Mouse (Mus musculus): ENCODE results near the gene Cfc1. TPM values are rescaled to one million over a fixed set of nuclear protein-coding genes. Genes with fewer than 3 reads are reported as not detected.

Cfc1 gene
- polyA plus RNA-seq (2014; fragmentation: Illumina TruSeq; extraction: RNeasy Lipid Tissue Mini Kit (QIAGEN cat#74804); ENCODE audit: insufficient read depth, low read depth, low replicate concordance) = not detected

DNA sequence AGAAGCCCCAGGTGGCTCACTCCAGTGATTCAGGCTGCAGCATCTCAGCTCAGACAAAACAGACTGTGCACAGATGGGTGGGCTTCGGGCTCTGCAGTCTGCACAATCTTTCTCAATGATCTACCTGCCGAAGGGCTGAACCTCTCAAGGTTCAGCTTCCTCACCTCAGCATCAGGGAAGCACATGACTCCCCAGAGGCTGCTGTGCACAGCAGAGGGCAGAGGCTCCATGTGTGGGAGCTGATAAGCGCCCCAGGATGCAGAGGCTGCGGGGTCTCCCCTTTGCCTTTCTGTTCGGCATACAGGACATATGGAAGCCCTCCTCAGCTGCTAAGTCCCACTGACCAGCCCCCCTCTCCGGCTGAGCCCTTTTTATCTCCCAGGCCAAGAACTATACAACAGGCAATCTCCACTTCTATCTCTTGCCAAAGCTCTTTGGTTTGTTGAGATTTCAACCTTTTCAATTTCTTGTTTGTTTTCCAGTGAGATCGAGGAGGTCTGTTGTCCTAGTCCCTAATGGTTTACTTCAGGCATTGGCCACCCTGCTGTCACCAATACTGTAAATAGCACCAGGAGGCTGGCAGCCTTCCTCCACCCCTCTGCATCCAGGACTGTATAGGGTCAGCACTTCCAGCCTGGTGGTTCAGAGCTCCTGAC, at the start of gene Cfc1:
Gene Cfc1 (plus strand): TSS at position 606 of the 656 bp plus-strand sequence.

DNA sequence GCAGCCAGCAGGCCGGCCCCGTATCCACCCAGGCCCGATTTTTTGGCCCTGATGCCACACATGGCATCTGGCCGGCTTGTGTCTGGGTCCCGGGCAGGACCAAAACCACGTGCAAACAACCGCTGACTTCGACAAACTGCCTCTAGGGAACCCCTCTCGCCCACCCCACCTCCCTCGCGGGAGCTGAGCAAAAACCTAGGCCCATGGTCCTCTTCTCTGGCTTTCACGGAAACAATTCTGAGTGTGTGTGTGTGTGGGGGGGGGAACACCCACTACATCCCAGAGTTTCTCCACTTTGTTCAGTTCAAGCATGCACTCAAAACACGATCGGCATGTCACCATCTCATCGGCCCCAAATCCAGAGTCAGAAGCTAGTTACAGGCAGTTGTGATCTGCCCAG, 25.4 kb downstream of the Cfc1 start, which contains the start of gene Prss40:
Gene Prss40 (minus strand): TSS at position 101 of the 400 bp plus-strand sequence.

DNA sequence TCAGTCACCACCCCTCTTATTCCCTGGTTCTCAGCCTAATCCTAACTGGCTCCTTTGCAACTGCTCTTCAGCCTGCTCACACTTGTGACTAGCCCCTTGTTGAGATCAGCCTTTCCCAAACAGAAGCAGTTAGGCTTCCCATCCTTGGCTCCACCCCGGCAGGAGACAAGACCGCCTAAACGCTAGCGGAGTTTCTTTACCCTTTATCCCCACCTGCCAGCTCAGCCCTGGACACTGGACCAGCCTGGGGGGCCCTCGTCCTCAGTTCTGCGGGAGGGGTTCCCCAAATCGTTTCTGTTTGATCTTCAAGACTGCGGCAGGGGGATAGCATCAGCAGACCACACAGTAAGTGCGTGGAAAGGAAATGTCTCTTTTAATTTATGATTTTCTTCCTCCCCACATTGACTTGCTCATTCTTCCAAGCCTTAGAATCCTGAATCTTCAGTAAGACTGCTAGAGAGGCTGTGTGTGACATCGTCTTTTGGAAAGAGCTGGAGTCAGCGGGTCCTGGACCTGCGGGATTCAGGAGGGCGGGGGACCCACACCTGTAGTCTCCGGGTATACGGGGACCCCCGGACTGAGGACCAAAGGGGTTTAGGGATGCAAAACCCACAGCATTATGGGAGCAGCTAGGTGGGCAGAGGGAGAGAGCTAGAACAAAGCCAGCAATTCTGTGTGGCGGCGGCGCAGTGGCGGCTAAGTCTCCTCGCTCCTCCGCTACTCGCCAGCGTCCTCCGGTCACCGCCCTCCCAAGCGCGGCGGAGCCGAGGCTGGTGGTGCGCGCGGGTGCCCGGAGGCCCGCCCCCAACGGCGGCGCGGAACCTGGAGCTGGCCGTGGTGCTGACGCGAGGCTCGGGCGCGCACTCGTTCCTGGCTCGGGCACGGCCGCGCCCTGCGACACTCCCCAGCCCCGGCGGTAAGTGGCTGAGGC, 43.7 kb downstream of the Cfc1 start, which contains the start of gene Amer3:
Gene Amer3 (plus strand): TSS at position 807 of the 931 bp plus-strand sequence.

Other genes starting within 250 kb of the Cfc1 start
- gene Ccdc115, start 96.0 kb upstream of the Cfc1 start, polyA plus RNA-seq (2014; fragmentation: Illumina TruSeq; extraction: RNeasy Lipid Tissue Mini Kit (QIAGEN cat#74804); ENCODE audit: insufficient read depth, low read depth, low replicate concordance) = 26.6 TPM
- 15.7 TPM for gene Imp4, start 95.8 kb upstream of the Cfc1 start, polyA plus RNA-seq (2014; fragmentation: Illumina TruSeq; extraction: RNeasy Lipid Tissue Mini Kit (QIAGEN cat#74804); ENCODE audit: insufficient read depth, low read depth, low replicate concordance)
- 50.0 TPM for gene Ptpn18, start 75.9 kb upstream of the Cfc1 start, polyA plus RNA-seq (2014; fragmentation: Illumina TruSeq; extraction: RNeasy Lipid Tissue Mini Kit (QIAGEN cat#74804); ENCODE audit: insufficient read depth, low read depth, low replicate concordance)
- not detected for gene Prss39, start 37.2 kb upstream of the Cfc1 start, polyA plus RNA-seq (2014; fragmentation: Illumina TruSeq; extraction: RNeasy Lipid Tissue Mini Kit (QIAGEN cat#74804); ENCODE audit: insufficient read depth, low read depth, low replicate concordance)
- gene Prss40, start 25.3 kb downstream of the Cfc1 start, polyA plus RNA-seq (2014; fragmentation: Illumina TruSeq; extraction: RNeasy Lipid Tissue Mini Kit (QIAGEN cat#74804); ENCODE audit: insufficient read depth, low read depth, low replicate concordance) = not detected
- not detected for gene Amer3, start 44.0 kb downstream of the Cfc1 start, polyA plus RNA-seq (2014; fragmentation: Illumina TruSeq; extraction: RNeasy Lipid Tissue Mini Kit (QIAGEN cat#74804); ENCODE audit: insufficient read depth, low read depth, low replicate concordance)